8 mouse cellular contexts compared by ENCODE assay signal in the genomic region with DNA sequence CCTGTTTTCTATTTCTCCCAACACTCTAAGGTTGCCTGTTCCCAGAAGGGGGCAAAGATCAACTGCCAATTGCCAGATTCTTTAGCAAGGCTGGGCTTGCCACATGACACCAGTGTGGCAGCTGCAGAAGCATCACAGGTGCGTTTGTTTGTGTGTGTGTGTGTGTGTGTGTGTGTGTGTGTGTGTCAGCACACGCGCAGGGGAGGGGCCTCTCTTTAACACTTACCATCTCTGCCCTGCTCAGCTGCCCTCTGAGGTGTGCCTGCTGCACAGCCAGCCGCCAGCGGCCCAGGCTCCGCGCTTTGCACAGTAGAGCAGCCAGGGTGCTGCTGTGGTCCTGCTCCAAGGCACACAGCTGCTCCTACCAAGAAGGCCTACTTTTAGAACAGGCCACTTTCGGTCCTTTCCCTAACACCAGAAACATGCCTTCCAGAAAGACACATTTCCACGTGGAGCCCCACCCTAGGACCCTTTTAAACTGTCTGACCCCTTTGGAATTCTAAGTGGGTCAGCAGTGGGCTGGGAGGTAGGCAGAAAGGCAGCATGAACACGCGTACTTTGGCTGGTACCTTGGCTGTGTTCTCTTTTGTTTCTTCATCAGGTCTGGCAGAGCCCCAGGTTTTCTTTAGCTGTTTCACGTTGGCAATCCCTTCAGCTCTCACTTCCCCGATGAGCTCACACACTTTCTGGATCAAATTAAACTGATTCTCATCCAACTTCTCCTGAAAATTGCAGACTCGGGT. TPM values are rescaled to one million over a fixed set of nuclear protein-coding genes. Genes with fewer than 3 reads are reported as not detected.
DNase-seq lines count a peak whose midpoint lies in the region; ATAC-seq and TF ChIP-seq lines count a peak whose summit lies in the region.

No protein-coding gene starts in this region.

- H3K79me2 ChIP-seq in CH12.LX (replicated peaks; ENCODE audit: control insufficient read depth, extremely low read depth, insufficient read depth, poor library complexity, severe bottlenecking) = no peaks in the 10 kb centered on the region

- DNase-seq in cerebellum, adult 11 months = peak; percentile 9
- DNase-seq in cerebellum, adult 8-10 months = no peak
- DNase-seq in CH12.LX (ENCODE audit: extremely low read depth) = peak; percentile 43
- DNase-seq in heart, postnatal 25 days (ENCODE audit: low spot score) = peak; percentile 45
- peak; percentile 13 to 42 for DNase-seq in layer of hippocampus, adult 18-20 months (ENCODE audit: low spot score in 2 of 2)
- peak; percentile 19 for DNase-seq in midbrain, embryonic 14.5 days
- DNase-seq in thymus, postnatal 14 days = peak; percentile 92

- in situ Hi-C loops in CH12.LX (cut with MboI; ENCODE audit: low pct_ligation_motif_present, low pct_unique_long_range_greater_than_20kb, low sequenced_read_pairs) = no loop called here

- H3K4me1 ChIP-seq in CH12.LX (ENCODE audit: control insufficient read depth in 1 of 2, insufficient read depth in 2 of 2) = peaks cover 4 to 39% of the 10 kb centered on the region in 2 experiments
- peaks cover 27% of the 10 kb centered on the region for H3K4me1 ChIP-seq in embryonic facial prominence, embryonic 13.5 days
- H3K4me1 ChIP-seq in midbrain, embryonic 14.5 days (ENCODE audit: control insufficient read depth, insufficient read depth, low read length) = no peaks in the 10 kb centered on the region

- intact Hi-C loops in heart, postnatal 25 days (cut with DNase I) = no loop called here

- H3K36me3 ChIP-seq in CH12.LX (replicated peaks in 1 of 2; ENCODE audit: control insufficient read depth in 1 of 2, insufficient read depth in 1 of 2, low read length in 1 of 2) = no peaks in the 10 kb centered on the region
- 0 out of 2 replicates have a peak, but pooled peaks cover 4% of the 10 kb centered on the region for H3K36me3 ChIP-seq in embryonic facial prominence, embryonic 13.5 days
- H3K36me3 ChIP-seq in midbrain, embryonic 14.5 days (ENCODE audit: control insufficient read depth, insufficient read depth, low read length) = no peaks in the 10 kb centered on the region

- no peak for TF ChIP-seq RAD21 in CH12.LX (IDR thresholded peaks at IDR 0.05; ENCODE audit: low read depth, low read length)

- no peak overlapping the region for H3K4me2 ChIP-seq in CH12.LX (ENCODE audit: insufficient read depth, low read depth, poor library complexity, severe bottlenecking)
- H3K4me2 ChIP-seq in embryonic facial prominence, embryonic 13.5 days = 0 out of 2 replicates have a peak overlapping the region, but pooled peaks have one; percentile 2
- H3K4me2 ChIP-seq in midbrain, embryonic 14.5 days (ENCODE audit: low read length) = no peak overlapping the region

- dilution Hi-C loops in CH12.LX (cut with MboI; ENCODE audit: extremely low pct_ligation_motif_present, extremely low pct_unique_long_range_greater_than_20kb, low sequenced_read_pairs) = no loop called here

- H3K27ac ChIP-seq in CH12.LX (ENCODE audit: insufficient read depth, low read depth) = no peak overlapping the region
- H3K27ac ChIP-seq in embryonic facial prominence, embryonic 13.5 days = peak overlapping the region; percentile 68
- no peak overlapping the region for H3K27ac ChIP-seq in midbrain, embryonic 14.5 days (replicated peaks; ENCODE audit: low read depth, low read length)

- no peaks in the 10 kb centered on the region for H3K27me3 ChIP-seq in CH12.LX (replicated peaks)
- H3K27me3 ChIP-seq in embryonic facial prominence, embryonic 13.5 days = no peaks in the 10 kb centered on the region
- H3K27me3 ChIP-seq in midbrain, embryonic 14.5 days (ENCODE audit: control insufficient read depth, insufficient read depth, low read length) = no peaks in the 10 kb centered on the region

- peaks cover 8% of the 10 kb centered on the region for H3K9me3 ChIP-seq in CH12.LX (replicated peaks; ENCODE audit: low read length)
- H3K9me3 ChIP-seq in embryonic facial prominence, embryonic 13.5 days = 0 out of 2 replicates have a peak, but pooled peaks cover 6% of the 10 kb centered on the region
- 0 out of 2 replicates have a peak, but pooled peaks cover 5% of the 10 kb centered on the region for H3K9me3 ChIP-seq in midbrain, embryonic 14.5 days (ENCODE audit: control insufficient read depth, low read length)

- H3K9ac ChIP-seq in CH12.LX (ENCODE audit: insufficient read depth, low read depth) = no peak overlapping the region
- no peak overlapping the region for H3K9ac ChIP-seq in embryonic facial prominence, embryonic 13.5 days
- no peak overlapping the region for H3K9ac ChIP-seq in midbrain, embryonic 14.5 days (replicated peaks; ENCODE audit: low read length)

- 26% methylated on average over 14 of the region's 14 CpGs for WGBS in embryonic facial prominence, embryonic 13.5 days
- 44% methylated on average over 14 of the region's 14 CpGs for WGBS in midbrain, embryonic 14.5 days

- no peak overlapping the region for H3K4me3 ChIP-seq in CH12.LX (replicated peaks in 1 of 3; ENCODE audit: low read depth in 2 of 3, low read length in 2 of 3, poor library complexity in 1 of 3)
- H3K4me3 ChIP-seq in embryonic facial prominence, embryonic 13.5 days = no peak overlapping the region
- no peak overlapping the region for H3K4me3 ChIP-seq in midbrain, embryonic 14.5 days (replicated peaks; ENCODE audit: low read depth, low read length)

- TF ChIP-seq EP300 in CH12.LX (IDR thresholded peaks at IDR 0.05; ENCODE audit: low read length) = no peak

- no peak for TF ChIP-seq CTCF in CH12.LX (conservative IDR thresholded peaks at IDR 0.05 in 1 of 2, IDR thresholded peaks at IDR 0.05 in 1 of 2; ENCODE audit: low read depth in 2 of 2, low read length in 2 of 2)

- no peak for TF ChIP-seq POLR2A in CH12.LX (IDR thresholded peaks at IDR 0.05; ENCODE audit: low read depth, low read length)

- ATAC-seq in embryonic facial prominence, embryonic 13.5 days (ENCODE audit: insufficient number of reproducible peaks, insufficient read depth, low FRiP score, low TSS enrichment, low read depth) = peak; percentile 43; the same call in 1 of the 2 replicates
- no peak for ATAC-seq in midbrain, embryonic 14.5 days (ENCODE audit: low FRiP score, low TSS enrichment)

TF ChIP-seq in CH12.LX, 34 proteins besides CTCF, POLR2A, EP300 and RAD21:
- TF ChIP-seq SIN3A (IDR thresholded peaks at IDR 0.05; ENCODE audit: low read length) (no peak), NRF1 (IDR thresholded peaks at IDR 0.05; ENCODE audit: low read depth, low read length) (0 out of 2 replicates have a peak, but pooled peaks have one; percentile 12), ETS1 (conservative IDR thresholded peaks at IDR 0.05; ENCODE audit: low read depth, low read length) (0 out of 2 replicates have a peak, but pooled peaks have one; percentile 13), KAT2A (IDR thresholded peaks at IDR 0.05; ENCODE audit: insufficient replicate concordance, low read length) (no peak), USF1 (IDR thresholded peaks at IDR 0.05; ENCODE audit: low read depth, low read length) (no peak), CHD1 (IDR thresholded peaks at IDR 0.05; ENCODE audit: low read depth, low read length) (no peak), TCF12 (IDR thresholded peaks at IDR 0.05; ENCODE audit: low read depth, low read length) (peak; percentile 54; the same call in 1 of the 2 replicates), JUN (IDR thresholded peaks at IDR 0.05; ENCODE audit: insufficient read depth, low read depth, low read length) (no peak)

RNA-seq across cellular contexts. Expression of a gene that starts 33.8 kb away (rescaled TPM):
- 41.0 and 43.6 TPM in 2 replicates for total RNA-seq in CH12.LX (2012; rRNA removed)
- total RNA-seq in CH12.LX (2014; rRNA removed) = 140 and 151 TPM in 2 replicates
- polyA plus RNA-seq in CH12.LX (2012; ENCODE audit: insufficient read length, low read depth) = 163 and 191 TPM in 2 replicates
- 154 and 165 TPM in 2 replicates for polyA plus RNA-seq in embryonic facial prominence, embryonic 13.5 days (2015; fragmentation: Nextera tagmentation; extraction: Ambion mirVana)
- total RNA-seq in heart, postnatal 25 days (2021) = 100 to 1,000 TPM; 126 to 148 TPM
- total RNA-seq in layer of hippocampus, adult 18-20 months (2021) = 10 to 100 TPM; 60.7 to 68.2 TPM
- 34.9 and 63.8 TPM in 2 replicates for polyA plus RNA-seq in midbrain, embryonic 14.5 days (2014; fragmentation: Nextera tagmentation; extraction: Ambion mirVana)
